Mouse (Mus musculus) heart, adult 8-10 months (tissue): ENCODE results near the gene Grxcr1. TPM values are rescaled to one million over a fixed set of nuclear protein-coding genes. Genes with fewer than 3 reads are reported as not detected.

Source experiments
- DNase-seq: peaks from one replicate; pipeline ENCODE4 v3.0.0; 2022; ENCODE audit warnings: low spot score
- total RNA-seq, 4 experiments: library from RNA; stranded (reverse); gene quantifications; 2 replicates each; pipeline ENCODE4 v1.2.4; 2022

Gene Grxcr1
- total RNA-seq = not detected

DNA sequence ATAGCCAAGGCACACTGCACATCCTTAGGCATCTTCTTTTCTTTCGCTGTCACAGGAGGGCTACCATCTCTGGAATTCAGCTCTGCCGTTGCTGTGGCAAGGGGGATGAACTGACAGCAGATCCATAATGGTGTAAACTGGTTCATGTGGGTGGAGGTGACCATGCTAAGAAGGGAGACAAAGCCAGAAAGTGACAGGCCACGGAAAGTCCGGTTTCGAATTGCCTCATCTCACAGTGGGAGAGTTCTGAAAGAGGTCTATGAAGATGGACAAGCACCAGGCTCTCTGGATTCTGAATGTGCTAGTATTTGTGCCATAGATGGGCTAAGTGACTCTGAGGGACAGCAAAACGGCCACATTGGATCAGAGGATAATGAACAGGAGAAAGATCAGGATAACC lies at the start of gene Grxcr1:
Gene Grxcr1 (plus strand): TSS at position 92 of the 400 bp plus-strand sequence.
- no peak for DNase-seq

- DNase-seq = no peak
Observed at GRCm38 (mm10) chr5:67981946-67982526, 49.6 kb upstream of the Grxcr1 start.

- no peak for DNase-seq
Observed at GRCm38 (mm10) chr5:67990426-67990825, 41.2 kb upstream of the Grxcr1 start.

DNA sequence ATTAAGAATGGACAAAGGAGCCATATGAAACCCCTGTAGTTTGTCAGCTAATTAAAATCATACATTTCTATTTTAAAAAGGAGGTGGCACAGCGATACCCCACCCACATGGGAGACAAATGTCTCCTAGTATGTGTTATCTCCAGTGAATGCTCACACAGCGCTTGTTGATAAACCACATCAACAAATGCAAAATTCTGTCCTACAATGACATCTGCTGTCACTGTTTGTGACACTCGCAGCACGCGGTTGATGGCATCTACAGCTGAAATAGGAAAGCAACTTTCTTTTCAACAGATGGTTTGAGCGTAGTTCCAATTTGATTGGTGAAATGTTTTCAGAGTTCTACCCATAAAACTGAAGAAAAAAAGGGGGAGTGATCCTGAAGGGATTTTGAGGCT lies 29.0 kb upstream of the Grxcr1 start:
- no peak for DNase-seq

DNA sequence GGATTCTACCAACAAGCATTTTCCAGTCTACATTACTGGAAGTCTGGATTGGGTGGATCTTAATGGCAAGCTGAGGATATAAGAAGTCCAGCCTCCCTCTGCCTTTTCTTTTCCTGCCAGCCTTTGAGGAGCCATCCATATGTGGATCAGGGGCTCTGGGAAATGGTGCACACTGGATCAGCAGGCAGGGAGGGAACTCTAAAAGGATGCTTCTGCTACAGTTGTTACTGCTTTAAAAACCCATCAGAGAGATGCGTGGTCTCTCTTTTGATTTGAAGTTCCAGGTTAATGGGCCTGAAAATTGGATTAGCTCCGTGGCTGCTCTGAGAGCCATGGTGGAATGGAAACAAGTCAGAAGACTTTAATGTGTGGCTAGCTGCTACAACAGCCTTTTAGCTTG lies 27.7 kb upstream of the Grxcr1 start:
- DNase-seq = no peak

DNA sequence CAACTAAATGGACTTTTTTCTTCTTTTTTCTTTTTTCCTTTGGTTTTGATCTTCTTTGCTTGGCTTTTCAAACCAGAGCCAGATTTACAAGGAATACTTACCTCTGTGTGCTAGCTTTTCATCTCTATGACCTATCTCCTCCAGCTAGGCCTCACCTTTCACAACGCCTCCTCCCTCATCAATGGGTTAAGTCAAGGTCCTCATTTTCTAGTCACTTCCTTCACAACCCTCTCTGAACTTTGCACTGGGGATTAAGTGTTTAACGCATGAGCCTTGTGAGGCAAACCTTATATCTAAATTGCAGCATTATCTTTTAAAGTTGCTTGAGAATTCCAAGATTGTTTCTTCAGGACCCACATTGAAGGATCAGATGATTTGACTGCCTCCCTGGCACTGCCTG lies 27.2 kb upstream of the Grxcr1 start:
- DNase-seq = no peak

GRCm38 (mm10) chr5:68007074-68007473 lies 24.6 kb upstream of the Grxcr1 start:
- no peak for DNase-seq

- DNase-seq = peak; percentile 15
Observed at GRCm38 (mm10) chr5:68011569-68011968, 20.1 kb upstream of the Grxcr1 start.

- peak; percentile 81 for DNase-seq
Observed at GRCm38 (mm10) chr5:68012618-68013017, 19.0 kb upstream of the Grxcr1 start.

DNA sequence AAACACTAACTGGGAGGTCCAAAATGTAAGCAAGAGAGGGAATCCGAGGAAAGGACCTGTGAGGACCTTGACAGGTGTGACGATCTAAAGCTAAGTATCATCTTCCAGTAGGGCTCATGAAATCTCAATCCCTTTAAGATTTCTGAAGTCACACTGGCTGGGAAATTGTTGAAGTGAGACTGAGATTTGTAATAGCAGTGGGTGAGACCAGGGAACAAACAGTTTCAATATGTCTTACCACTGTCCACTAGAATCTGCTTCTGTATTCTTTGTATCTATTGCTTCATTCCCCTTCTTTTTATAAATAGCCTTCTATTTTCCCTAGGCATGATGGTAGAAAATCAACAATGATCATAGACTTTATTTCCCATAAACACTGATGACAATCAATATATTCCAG lies 10.8 kb upstream of the Grxcr1 start:
- DNase-seq = no peak

DNA sequence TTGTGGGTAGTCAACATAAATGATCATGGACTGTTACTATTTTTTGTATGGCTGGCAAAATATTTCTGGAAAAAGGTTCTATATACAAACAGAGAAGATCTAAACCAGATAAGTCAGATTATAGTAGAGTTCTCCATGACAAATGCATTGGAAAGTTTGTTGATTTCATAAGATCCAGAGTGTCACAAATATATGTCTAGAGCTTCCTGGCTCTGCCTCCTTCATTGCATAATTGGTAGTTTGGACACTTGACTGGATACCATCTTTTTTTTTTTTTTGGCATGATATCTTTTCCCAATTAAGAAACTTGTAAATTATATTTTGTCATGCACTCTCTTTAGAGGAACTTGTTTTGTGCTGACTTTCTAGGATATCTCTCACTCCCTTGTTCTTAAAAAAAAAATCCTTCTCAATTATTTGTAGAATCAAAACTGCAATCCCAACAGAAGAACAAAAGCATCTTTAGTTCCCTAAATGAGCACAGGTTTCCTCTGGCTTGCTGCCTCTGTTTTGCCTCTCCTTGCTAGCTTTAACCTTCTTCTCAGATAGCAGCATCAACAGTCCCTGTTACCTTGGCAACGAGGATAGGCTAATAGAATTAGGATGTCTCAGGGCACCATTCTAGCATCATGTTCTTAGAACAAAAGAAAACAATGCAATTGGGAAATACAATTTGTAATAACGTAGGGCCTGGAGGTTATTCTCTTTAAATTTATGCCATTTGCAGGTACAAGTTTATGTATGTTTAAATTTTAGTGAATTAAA lies 4.8 kb upstream of the Grxcr1 start:
- no peak for DNase-seq

DNA sequence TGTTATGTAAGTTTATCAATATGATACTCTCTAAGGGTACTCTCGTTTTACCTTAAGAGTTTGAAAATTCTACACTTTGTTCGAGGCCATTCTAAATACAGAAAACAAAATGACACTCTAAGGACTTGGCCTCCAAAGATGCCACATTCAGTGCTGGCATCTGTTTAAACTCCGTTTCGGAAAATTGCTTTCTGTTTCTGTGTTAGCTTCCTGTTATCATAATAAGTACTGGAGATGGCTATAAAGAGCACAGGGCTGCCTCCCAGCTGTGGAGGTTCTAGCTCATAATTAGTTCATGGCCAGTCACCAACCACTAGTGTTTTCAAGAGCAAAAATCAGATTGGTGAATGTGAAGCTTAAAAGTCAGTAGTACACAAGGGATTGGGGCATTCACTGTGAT lies 4.2 kb upstream of the Grxcr1 start:
- DNase-seq = no peak

GRCm38 (mm10) chr5:68033345-68033744 lies 1.7 kb downstream of the Grxcr1 start:
- no peak for DNase-seq

GRCm38 (mm10) chr5:68039077-68039476 lies 7.4 kb downstream of the Grxcr1 start:
- DNase-seq = no peak

DNA sequence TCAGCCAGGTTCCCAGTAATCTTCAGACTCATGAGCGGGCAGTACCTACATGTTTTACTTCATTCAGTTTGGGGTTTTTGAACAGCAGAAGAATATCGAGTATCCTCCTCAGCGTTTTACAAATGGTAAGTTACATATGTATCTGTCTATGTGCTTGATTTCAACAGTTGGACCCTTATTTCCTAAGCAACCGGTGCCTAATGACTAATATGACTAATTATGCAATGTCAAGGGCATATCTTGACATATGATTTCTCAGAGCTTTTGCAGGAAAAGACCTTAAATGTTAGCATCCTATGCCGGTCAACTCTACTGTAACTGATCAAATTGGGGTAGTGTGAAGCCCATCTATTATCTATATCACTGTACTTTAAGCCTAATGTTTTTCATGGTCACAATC lies 11.7 kb downstream of the Grxcr1 start:
- DNase-seq = no peak

GRCm38 (mm10) chr5:68048783-68049182 lies 17.1 kb downstream of the Grxcr1 start:
- peak; percentile 2 for DNase-seq

DNA sequence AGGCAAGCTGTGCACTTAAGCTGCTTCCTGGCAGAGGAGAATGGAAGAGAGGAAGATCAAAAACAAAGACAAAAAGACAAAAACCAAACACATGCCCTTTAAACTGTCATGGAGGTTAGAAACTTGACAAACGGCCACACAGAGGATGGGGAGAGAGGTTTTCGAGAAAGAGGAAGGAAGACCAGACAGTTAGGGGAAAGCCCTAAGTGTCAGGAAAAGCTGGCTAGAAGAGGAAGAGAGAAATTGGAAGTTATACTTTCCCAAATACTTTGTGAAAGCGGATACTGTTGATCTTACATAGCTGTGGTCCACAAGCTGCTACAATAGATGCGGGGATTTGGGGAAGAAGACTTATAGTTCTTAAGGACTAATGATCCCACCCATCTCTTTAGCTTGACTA lies 17.9 kb downstream of the Grxcr1 start:
- no peak for DNase-seq

- DNase-seq = no peak
Observed at GRCm38 (mm10) chr5:68051101-68051500, 19.5 kb downstream of the Grxcr1 start.

DNA sequence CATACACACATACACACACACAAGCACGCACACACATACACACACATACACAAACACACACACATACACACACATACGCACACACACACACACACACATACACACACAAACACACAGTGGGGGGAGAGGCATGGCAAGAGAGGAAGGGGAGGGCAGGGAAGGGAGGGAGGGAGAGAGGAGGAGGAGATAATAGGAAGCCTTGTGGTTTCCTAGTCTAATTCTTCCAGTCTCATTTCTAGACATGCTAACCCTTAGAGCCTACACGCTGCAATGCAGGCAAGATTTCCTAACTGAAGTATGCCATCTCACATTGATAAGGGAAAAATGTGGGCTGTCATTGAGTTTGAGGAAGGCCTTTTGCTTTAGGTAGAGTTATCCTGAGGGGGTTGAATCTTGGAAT lies 25.9 kb downstream of the Grxcr1 start:
- DNase-seq = no peak

- no peak for DNase-seq
Observed at GRCm38 (mm10) chr5:68068694-68069093, 37.1 kb downstream of the Grxcr1 start.

- DNase-seq = no peak
Observed at GRCm38 (mm10) chr5:68070308-68070707, 38.7 kb downstream of the Grxcr1 start.

GRCm38 (mm10) chr5:68071857-68072256 lies 40.2 kb downstream of the Grxcr1 start:
- DNase-seq = no peak

GRCm38 (mm10) chr5:68086535-68087098 lies 55.0 kb downstream of the Grxcr1 start:
- DNase-seq = no peak
